Mouse (Mus musculus): ENCODE results near the gene Usp13.

GRCm38 (mm10) chr3:32886386-32886785, 69.0 kb downstream of the Usp13 start:
- TF ChIP-seq GATA1 (IDR thresholded peaks at IDR 0.05; ENCODE audit: borderline replicate concordance, low read length) (no peak), FLI1 (IDR thresholded peaks at IDR 0.05; ENCODE audit: low read length) (no peak)

Measured in megakaryocyte, embryonic 14.5 days (primary cell).